Mouse (Mus musculus) liver, postnatal 0 days (tissue): ENCODE results near the gene Stt3a.

Source experiments
- CTCF ChIP-seq: sonication (generic); IDR thresholded peaks from 2 replicates; pipeline ENCODE4 v1.5.1; 2016; ENCODE audit warnings: antibody characterized with exemption, low read depth
- EP300 ChIP-seq: IDR thresholded peaks from 2 replicates; pipeline ENCODE4 v1.6.1; 2016; ENCODE audit warnings: antibody characterized with exemption, low read depth, mild to moderate bottlenecking

- TF ChIP-seq CTCF (peak; percentile 31), EP300 (no peak)
These were observed 50.9 kb downstream of the Stt3a start for GRCm38 (mm10) chr9:36716624-36717023.
